ENCODE assay signal across 1 mouse cellular context in the genomic region with DNA sequence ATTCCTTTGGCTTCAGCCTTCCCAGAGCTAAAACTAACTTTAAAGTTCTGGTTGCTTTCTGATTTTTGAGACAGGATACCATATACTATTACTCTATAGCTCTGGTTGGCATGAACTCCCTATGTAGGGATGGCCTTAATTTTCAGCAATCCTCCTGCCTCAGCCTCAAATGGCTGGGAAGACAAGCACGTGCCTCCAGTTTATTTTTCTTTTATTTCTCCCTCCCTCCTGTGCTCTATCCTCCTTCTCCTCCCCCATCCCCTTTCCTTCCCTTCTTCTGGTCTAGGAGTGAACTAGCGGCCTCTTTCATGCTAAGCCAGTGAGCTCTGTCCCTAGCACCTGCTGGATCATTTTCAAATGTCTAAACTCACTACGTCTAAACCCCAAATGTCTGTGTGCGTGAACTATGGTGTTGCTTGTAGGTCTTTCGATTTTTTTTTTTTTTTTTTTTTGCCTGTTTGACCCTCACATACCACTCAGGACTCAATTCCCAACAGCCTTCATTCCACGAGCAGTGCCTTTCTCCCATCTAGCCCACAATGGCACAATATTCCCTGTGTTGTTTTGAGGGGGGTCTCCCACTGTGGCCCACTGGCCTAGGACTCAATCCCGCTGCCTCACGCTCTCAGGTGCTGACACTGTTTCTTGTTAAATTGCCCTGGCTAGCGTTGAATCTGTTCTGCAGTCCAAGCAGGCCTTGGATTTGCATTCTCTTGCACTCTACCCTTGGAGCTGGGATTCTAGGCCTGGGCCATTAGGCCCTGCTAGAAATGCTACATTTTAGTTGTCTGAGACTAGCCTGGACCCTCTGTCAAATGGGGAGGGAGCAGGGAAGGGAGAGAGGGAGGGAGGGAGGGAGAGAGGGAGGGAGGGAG.
TF ChIP-seq lines count a peak whose summit lies in the region.

No protein-coding gene starts in this region.

TF ChIP-seq in CH12.LX, 34 proteins besides CTCF, POLR2A, EP300 and RAD21:
- TF ChIP-seq BHLHE40 (IDR thresholded peaks at IDR 0.05; ENCODE audit: low read depth, low read length) (peak; percentile 30), ZNF384 (IDR thresholded peaks at IDR 0.05; ENCODE audit: low read depth, low read length) (0 out of 2 replicates have a peak, but pooled peaks have one; percentile 17), MAX (IDR thresholded peaks at IDR 0.05; ENCODE audit: low read length) (peak; percentile 53; the same call in 1 of the 2 replicates), MYC (IDR thresholded peaks at IDR 0.05; ENCODE audit: low read depth, low read length) (no peak), E2F4 (IDR thresholded peaks at IDR 0.05; ENCODE audit: insufficient replicate concordance, low read depth, low read length) (no peak)
